Mouse (Mus musculus) liver, embryonic 14.5 days (tissue): ENCODE measurements at regions not wholly inside any gene's neighbourhood (a gene's known extent, or its start where the extent isn't known, plus 50 kb on each side); places are given as distances from the start of the nearest gene placed in this dataset.

Experiments
- CTCF ChIP-seq: IDR thresholded peaks from 2 replicates; pipeline ENCODE4 v1.5.1; 2016; ENCODE audit warnings: antibody characterized with exemption, low read depth, control low read depth
- EP300 ChIP-seq: IDR thresholded peaks from 2 replicates; pipeline ENCODE4 v1.6.1; 2016; ENCODE audit warnings: antibody characterized with exemption, low read depth

DNA sequence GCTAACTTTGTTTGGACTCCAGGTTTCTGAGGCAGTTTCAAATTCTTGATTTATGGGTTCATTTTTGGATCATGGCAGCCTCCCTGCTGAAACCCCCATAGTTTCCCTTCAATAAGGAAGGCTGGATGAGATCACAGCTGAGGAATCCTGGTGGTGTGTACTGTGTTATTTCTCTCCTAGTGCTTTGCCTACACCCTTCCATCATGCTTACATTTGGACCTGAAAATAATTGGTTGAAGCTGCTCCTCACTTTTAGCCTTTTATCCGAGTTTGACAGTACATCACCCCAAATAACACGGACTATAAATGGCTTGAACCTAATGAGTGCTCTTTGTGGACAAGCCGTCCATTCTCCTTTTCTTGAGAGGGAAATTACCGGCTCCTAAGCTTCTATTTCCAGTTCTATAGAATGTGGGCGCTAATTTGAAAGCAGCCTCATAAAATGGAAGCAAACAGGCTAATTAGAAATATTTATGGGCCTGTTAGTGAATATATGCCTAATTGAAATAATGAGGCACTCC lies 122.5 kb upstream of the Nrsn1 start:
- TF ChIP-seq CTCF (no peak), EP300 (no peak)
